Mouse (Mus musculus): ENCODE results near the gene Mndal. TPM values are rescaled to one million over a fixed set of nuclear protein-coding genes. Genes with fewer than 3 reads are reported as not detected.
"Not testable (repeated sequence)": the region's sequence is repeated elsewhere in the genome, so short reads cannot be mapped to it uniquely, and the experiment has no call there.

Gene Mndal
- polyA plus RNA-seq, 1 experiment from 2014 or later, result 0.76 TPM

DNA sequence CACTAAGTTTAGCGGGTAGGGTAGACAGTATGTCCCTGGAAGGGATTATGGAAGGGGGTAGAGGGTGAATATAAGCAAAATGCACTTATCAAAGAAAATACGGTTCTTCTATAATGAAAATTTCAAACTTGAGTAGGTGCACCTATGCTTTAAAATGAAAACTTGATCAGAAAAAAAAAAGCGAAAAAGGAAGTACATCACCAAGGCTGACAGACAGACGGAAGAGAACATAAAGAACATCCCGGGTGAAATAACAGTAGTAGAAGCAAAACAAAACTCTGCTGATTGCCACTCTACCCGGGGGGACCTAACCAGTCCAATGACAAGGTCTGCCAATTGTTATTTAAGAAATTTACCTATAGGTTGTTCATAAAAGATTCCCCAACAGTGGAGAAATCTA, 64.0 kb downstream of the Mndal start:
- not testable (repeated sequence) for H3K4me2 ChIP-seq; H3K27ac ChIP-seq; H3K9ac ChIP-seq; H3K36me3 ChIP-seq (replicated peaks); H3K9me3 ChIP-seq; H3K4me3 ChIP-seq; H3K4me1 ChIP-seq; ATAC-seq (replicated peaks); H3K27me3 ChIP-seq (replicated peaks)
- 93% methylated on average over 6 of the region's 6 CpGs for WGBS

DNA sequence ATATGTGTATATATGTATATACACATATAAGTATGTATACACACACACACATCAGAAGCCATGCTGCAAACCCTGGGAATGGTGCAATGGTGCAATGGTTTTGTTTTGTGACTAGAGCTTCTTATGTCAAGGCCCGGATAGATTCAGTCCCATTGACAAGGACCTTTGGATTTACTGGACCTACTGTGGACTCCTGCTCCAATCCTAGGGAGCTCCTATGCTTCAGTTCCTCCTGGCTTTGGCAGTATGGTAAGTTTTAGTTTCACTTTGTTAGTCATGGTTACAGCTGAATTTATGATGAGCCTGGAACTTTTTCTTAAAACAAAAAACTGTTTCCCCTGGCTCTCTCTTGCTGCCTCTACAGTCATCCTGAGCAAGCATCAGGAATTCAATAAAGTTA, 65.2 kb downstream of the Mndal start:
- not testable (repeated sequence) for ATAC-seq (replicated peaks); H3K36me3 ChIP-seq (replicated peaks); H3K4me3 ChIP-seq; H3K9ac ChIP-seq; H3K4me2 ChIP-seq; H3K4me1 ChIP-seq; H3K27me3 ChIP-seq (replicated peaks); H3K27ac ChIP-seq; H3K9me3 ChIP-seq
- 84% methylated on average over 1 of the region's 1 CpGs for WGBS

DNA sequence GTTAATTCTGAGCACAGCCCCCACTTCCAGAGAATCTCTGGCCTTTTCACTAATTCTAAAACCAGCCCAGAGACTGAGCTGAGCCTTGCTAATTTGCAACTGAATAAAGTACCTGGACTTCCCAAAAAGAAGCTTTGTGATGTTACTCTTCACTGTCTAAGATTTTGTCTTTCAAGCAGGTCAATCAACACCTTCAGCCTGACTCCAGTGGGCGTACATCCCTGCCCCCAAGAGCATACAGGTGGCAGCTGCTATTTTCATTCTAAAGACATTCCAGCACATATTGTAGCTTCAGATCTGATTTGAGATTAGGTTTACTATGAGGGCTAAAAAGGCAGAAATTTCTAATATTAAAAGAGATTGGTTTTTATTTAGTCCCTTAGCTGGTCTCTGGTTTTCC, 73.7 kb downstream of the Mndal start:
- H3K36me3 ChIP-seq (replicated peaks); H3K4me2 ChIP-seq; H3K27ac ChIP-seq; H3K9ac ChIP-seq; ATAC-seq (replicated peaks); H3K4me3 ChIP-seq; H3K4me1 ChIP-seq; H3K27me3 ChIP-seq (replicated peaks); H3K9me3 ChIP-seq: not testable (repeated sequence)
- WGBS, result 71% methylated on average over 1 of the region's 1 CpGs

DNA sequence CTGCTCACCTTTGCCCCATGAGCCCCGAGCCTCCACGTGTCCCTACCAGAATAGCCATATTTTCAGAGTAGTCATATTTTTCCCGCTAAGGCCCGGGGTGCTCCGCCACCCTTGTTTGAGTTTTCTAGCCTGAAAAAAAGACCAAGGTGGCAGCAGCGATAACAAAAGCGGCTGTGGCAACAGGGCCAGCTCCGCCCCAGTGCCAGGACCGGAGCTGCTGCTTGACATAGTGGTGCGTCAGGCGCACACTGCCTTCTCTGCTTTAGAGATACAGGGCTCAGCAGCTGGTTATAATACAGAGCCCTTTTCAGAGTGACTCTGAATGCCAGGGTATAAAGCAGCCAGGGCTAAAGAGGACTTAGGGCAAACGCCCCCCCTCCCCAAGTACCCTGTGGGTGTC, 75.8 kb downstream of the Mndal start:
- H3K4me3 ChIP-seq, result no peak overlapping the region
- H3K27me3 ChIP-seq (replicated peaks), result no peaks in the 10 kb centered on the region
- no peak for ATAC-seq (replicated peaks)
- WGBS, result 86% methylated on average over 12 of the region's 12 CpGs
- no peak overlapping the region for H3K9ac ChIP-seq
- no peaks in the 10 kb centered on the region for H3K36me3 ChIP-seq (replicated peaks)
- no peaks in the 10 kb centered on the region for H3K9me3 ChIP-seq
- no peak overlapping the region for H3K4me2 ChIP-seq
- H3K27ac ChIP-seq, result no peak overlapping the region
- no peaks in the 10 kb centered on the region for H3K4me1 ChIP-seq

GRCm38 (mm10) chr1:173853711-173854110, 88.6 kb downstream of the Mndal start:
- not testable (repeated sequence) for ATAC-seq (replicated peaks); H3K4me1 ChIP-seq; H3K4me2 ChIP-seq

DNA sequence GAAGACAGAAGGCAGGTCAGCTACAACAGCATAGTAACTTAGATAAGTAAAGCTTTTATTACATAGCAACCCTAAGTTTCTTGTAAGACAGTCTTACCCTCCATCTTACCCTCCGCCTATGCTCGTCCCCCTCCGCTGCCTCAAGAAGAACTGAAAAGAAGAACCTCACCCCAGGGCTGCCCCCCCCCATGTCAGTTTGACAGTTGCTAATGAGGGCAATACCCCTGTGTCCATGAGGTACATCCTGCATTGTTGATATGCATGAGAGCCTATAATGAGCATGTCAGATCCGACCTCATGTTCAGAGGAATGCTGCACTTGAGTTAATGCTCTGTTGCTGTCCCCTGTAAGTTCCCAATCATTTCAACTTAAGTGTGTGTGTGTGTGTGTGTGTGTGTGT, 89.4 kb downstream of the Mndal start:
- H3K4me2 ChIP-seq; H3K9ac ChIP-seq; H3K9me3 ChIP-seq; ATAC-seq (replicated peaks); H3K4me1 ChIP-seq; H3K36me3 ChIP-seq (replicated peaks); H3K4me3 ChIP-seq; H3K27ac ChIP-seq; H3K27me3 ChIP-seq (replicated peaks): not testable (repeated sequence)
- 44% methylated on average over 4 of the region's 4 CpGs for WGBS

More at GRCm38 (mm10) chr1:173853711-173854110, 88.6 kb downstream of the Mndal start:
- H3K36me3 ChIP-seq (replicated peaks); H3K27ac ChIP-seq; H3K4me3 ChIP-seq; H3K27me3 ChIP-seq (replicated peaks); H3K9ac ChIP-seq; H3K9me3 ChIP-seq: not testable (repeated sequence)

DNA sequence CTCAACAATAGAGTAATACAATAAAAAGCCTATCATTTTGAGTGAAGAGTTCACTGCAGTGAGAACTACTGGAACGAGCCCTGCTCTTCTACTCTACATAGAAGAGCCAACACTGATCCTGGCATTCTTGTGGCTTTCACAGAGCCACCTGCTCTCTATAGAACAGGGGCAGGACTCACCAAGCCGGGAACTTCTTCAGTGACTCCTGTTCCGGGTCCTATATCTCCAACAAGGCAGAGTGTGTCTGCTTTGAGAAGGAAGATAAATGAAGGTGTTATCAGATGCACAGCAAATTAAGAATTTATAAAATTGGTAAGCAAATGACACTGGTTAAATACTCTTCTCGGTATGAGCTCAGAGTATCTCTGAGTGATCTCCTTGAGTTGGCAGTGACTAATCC, 96.1 kb downstream of the Mndal start:
- not testable (repeated sequence) for ATAC-seq (replicated peaks); H3K4me1 ChIP-seq; H3K9ac ChIP-seq; H3K36me3 ChIP-seq (replicated peaks); H3K27ac ChIP-seq; H3K27me3 ChIP-seq (replicated peaks); H3K4me2 ChIP-seq; H3K9me3 ChIP-seq; H3K4me3 ChIP-seq
- 81% methylated on average over 4 of the region's 4 CpGs for WGBS

GRCm38 (mm10) chr1:173844754-173845153, 97.5 kb downstream of the Mndal start:
- no peak for ATAC-seq (replicated peaks)
- H3K4me2 ChIP-seq, result no peak overlapping the region
- no peaks in the 10 kb centered on the region for H3K27me3 ChIP-seq (replicated peaks)
- no peaks in the 10 kb centered on the region for H3K36me3 ChIP-seq (replicated peaks)
- no peak overlapping the region for H3K4me3 ChIP-seq
- no peaks in the 10 kb centered on the region for H3K4me1 ChIP-seq
- 94% methylated on average over 1 of the region's 1 CpGs for WGBS
- no peak overlapping the region for H3K9ac ChIP-seq
- H3K27ac ChIP-seq, result no peak overlapping the region
- H3K9me3 ChIP-seq, result no peaks in the 10 kb centered on the region

- ATAC-seq (replicated peaks); H3K4me1 ChIP-seq: not testable (repeated sequence)
- WGBS, result 78% methylated on average over 2 of the region's 2 CpGs
Measured at GRCm38 (mm10) chr1:173821481-173821803, 120.8 kb downstream of the Mndal start.

GRCm38 (mm10) chr1:173820794-173821480, 121.4 kb downstream of the Mndal start:
- 87% methylated on average over 2 of the region's 2 CpGs for WGBS
- not testable (repeated sequence) for ATAC-seq (replicated peaks); H3K4me3 ChIP-seq; H3K9me3 ChIP-seq; H3K27me3 ChIP-seq (replicated peaks); H3K9ac ChIP-seq; H3K4me2 ChIP-seq; H3K27ac ChIP-seq; H3K4me1 ChIP-seq; H3K36me3 ChIP-seq (replicated peaks)

More at GRCm38 (mm10) chr1:173821481-173821803, 120.8 kb downstream of the Mndal start:
- H3K27ac ChIP-seq; H3K9ac ChIP-seq; H3K4me3 ChIP-seq; H3K4me2 ChIP-seq; H3K36me3 ChIP-seq (replicated peaks); H3K27me3 ChIP-seq (replicated peaks); H3K9me3 ChIP-seq: not testable (repeated sequence)

DNA sequence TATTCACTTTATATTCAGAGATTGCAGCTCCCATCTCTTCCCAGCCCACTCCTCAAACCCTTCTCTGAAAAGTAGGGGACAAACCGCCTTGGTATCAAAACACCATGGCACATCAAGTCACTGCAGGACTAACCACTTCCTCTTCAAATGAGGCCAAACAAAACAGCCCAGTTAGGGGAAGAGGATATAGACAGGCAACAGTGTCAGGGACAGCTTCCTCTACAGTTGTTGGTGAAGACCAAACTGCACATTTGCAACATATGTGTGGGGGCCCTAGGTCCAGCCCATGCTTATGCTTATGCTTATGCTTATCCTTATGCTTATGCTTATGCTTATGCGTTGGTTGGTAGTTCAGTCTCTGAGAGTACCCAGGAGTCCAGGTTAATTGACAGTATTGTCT, 133.0 kb downstream of the Mndal start:
- not testable (repeated sequence) for H3K9me3 ChIP-seq; H3K27ac ChIP-seq; H3K4me1 ChIP-seq; H3K27me3 ChIP-seq (replicated peaks); H3K9ac ChIP-seq; H3K36me3 ChIP-seq (replicated peaks); ATAC-seq (replicated peaks); H3K4me2 ChIP-seq; H3K4me3 ChIP-seq
- 93% methylated on average over 2 of the region's 2 CpGs for WGBS

- not testable (repeated sequence) for ATAC-seq (replicated peaks); H3K9me3 ChIP-seq; H3K27ac ChIP-seq; H3K4me2 ChIP-seq; H3K27me3 ChIP-seq (replicated peaks); H3K9ac ChIP-seq; H3K4me3 ChIP-seq; H3K4me1 ChIP-seq; H3K36me3 ChIP-seq (replicated peaks)
- WGBS, result 53% methylated on average over 2 of the region's 2 CpGs
Measured at GRCm38 (mm10) chr1:173802689-173803281, 139.5 kb downstream of the Mndal start.

- not testable (repeated sequence) for H3K4me2 ChIP-seq; H3K9ac ChIP-seq; ATAC-seq (replicated peaks); H3K9me3 ChIP-seq; H3K36me3 ChIP-seq (replicated peaks); H3K27ac ChIP-seq; H3K4me1 ChIP-seq; H3K27me3 ChIP-seq (replicated peaks); H3K4me3 ChIP-seq
- WGBS, result 81% methylated on average over 3 of the region's 3 CpGs
Measured at GRCm38 (mm10) chr1:173802207-173802606, 140.1 kb downstream of the Mndal start.

Data from midbrain, embryonic 15.5 days (tissue).